Mouse (Mus musculus): ENCODE measurements around the gene Arfgap3. TPM values are rescaled to one million over a fixed set of nuclear protein-coding genes. Genes with fewer than 3 reads are reported as not detected.
"Not testable (repeated sequence)": the region's sequence is repeated elsewhere in the genome, so short reads cannot be mapped to it uniquely, and the experiment has no call there.

Gene Arfgap3
- total and polyA plus RNA-seq, 3 experiments: 8.2 to 12.4 TPM; not detected in 1

- TF ChIP-seq HCFC1 (IDR thresholded peaks at IDR 0.05; ENCODE audit: low read depth, low read length): no peak
- TF ChIP-seq ZMIZ1 (IDR thresholded peaks at IDR 0.05; ENCODE audit: low read depth, low read length): no peak
- no peak for TF ChIP-seq ELF1 (IDR thresholded peaks at IDR 0.05; ENCODE audit: low read depth, low read length)
- no peak for TF ChIP-seq E2F4 (IDR thresholded peaks at IDR 0.05; ENCODE audit: borderline replicate concordance, low read depth, low read length)
- TF ChIP-seq TAL1 (IDR thresholded peaks at IDR 0.05; ENCODE audit: low read length): no peak
- no peak for TF ChIP-seq KAT2A (conservative IDR thresholded peaks at IDR 0.05; ENCODE audit: low read depth, low read length)
- TF ChIP-seq MXI1 (IDR thresholded peaks at IDR 0.05; ENCODE audit: low read depth, low read length): no peak
- TF ChIP-seq EP300 (IDR thresholded peaks at IDR 0.05; ENCODE audit: low read depth in 1 of 2, low read length in 2 of 2): no peak
- TF ChIP-seq TBP (IDR thresholded peaks at IDR 0.05; ENCODE audit: low read depth, low read length): no peak
- TF ChIP-seq ZC3H11A (IDR thresholded peaks at IDR 0.05; ENCODE audit: low read depth, low read length): peak; percentile 23; the same call in 1 of the 2 replicates
- TF ChIP-seq MYB (IDR thresholded peaks at IDR 0.05; ENCODE audit: low read depth, low read length): no peak
These were observed 35.1 kb downstream of the Arfgap3 start (continued) for GRCm38 (mm10) chr15:83314914-83315313.

DNA sequence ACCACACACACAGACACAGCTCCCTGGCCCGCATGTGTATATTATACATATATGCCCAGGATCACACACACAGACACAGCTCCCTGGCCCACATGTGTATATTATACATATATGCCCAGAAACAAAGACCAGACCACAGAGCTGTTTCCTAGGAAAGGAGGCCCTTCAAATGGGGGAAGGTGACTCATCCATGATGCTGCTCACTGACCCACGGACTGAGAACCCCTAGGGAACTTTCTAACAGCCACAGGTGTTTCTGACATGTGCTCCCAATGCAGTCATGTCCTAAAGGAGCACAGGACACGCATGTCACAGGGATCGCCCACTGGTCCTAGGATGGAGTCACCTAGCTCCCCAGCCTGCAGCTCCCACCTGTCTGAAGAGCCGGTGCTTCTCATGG, 40.2 kb downstream of the Arfgap3 start:
- no peaks in the 10 kb centered on the region for H3K4me1 ChIP-seq (ENCODE audit: control insufficient read depth in 1 of 2, insufficient read depth in 2 of 2, low read length in 2 of 2)
- no peaks in the 10 kb centered on the region for H3K9me3 ChIP-seq (replicated peaks; ENCODE audit: insufficient read depth, low read length)
- H3K4me3 ChIP-seq (ENCODE audit: control insufficient read depth in 1 of 2, insufficient read depth in 1 of 2, low read depth in 2 of 2, low read length in 2 of 2): no peak overlapping the region
- no peak for DNase-seq (ENCODE audit: low read depth, low spot score)
- no peaks in the 10 kb centered on the region for H3K27me3 ChIP-seq (ENCODE audit: control insufficient read depth in 1 of 2, insufficient read depth in 2 of 2, low read length in 2 of 2)
- no peaks in the 10 kb centered on the region for H3K79me2 ChIP-seq (ENCODE audit: control insufficient read depth, insufficient read depth, low read length, poor library complexity)
- no peak overlapping the region for H3K9ac ChIP-seq (ENCODE audit: control insufficient read depth, low read depth, low read length, poor library complexity, severe bottlenecking)
- TF ChIP-seq ZKSCAN1 (IDR thresholded peaks at IDR 0.05; ENCODE audit: low read depth, low read length): no peak
- no peak for TF ChIP-seq MAZ (IDR thresholded peaks at IDR 0.05; ENCODE audit: low read depth, low read length)
- TF ChIP-seq SMC3 (IDR thresholded peaks at IDR 0.05; ENCODE audit: low read depth, low read length): no peak
- TF ChIP-seq HCFC1 (IDR thresholded peaks at IDR 0.05; ENCODE audit: low read depth, low read length): no peak
- no peak for TF ChIP-seq JUND (IDR thresholded peaks at IDR 0.05; ENCODE audit: low read depth, low read length)
- no peak overlapping the region for H3K27ac ChIP-seq (ENCODE audit: control insufficient read depth, low read depth, low read length)
- H3K36me3 ChIP-seq (ENCODE audit: control insufficient read depth in 1 of 2, insufficient read depth in 2 of 2, low read length in 2 of 2): no peaks in the 10 kb centered on the region

DNA sequence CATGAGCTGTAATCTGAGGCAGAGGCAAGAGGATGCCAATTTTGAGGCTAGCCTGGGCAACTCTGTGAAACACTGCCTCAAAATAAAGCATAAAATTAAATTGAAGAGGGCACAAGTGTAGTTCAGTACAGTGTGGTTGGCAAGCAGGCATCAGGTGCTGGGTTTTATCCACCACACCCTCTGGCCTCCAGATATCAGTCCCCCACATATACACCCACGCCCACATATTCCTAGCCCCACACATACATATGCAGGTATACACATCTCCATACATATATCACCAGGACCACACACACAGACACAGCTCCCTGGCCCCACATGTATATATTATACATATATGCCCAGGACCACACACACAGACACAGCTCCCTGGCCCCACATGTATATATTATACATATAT, 41.3 kb downstream of the Arfgap3 start:
- DNase-seq (ENCODE audit: low read depth, low spot score); H3K27ac ChIP-seq (ENCODE audit: control insufficient read depth, low read depth, low read length); H3K36me3 ChIP-seq (ENCODE audit: control insufficient read depth in 1 of 2, insufficient read depth in 2 of 2, low read length in 2 of 2); H3K4me1 ChIP-seq (ENCODE audit: control insufficient read depth in 1 of 2, insufficient read depth in 2 of 2, low read length in 2 of 2); H3K27me3 ChIP-seq (ENCODE audit: control insufficient read depth in 1 of 2, insufficient read depth in 2 of 2, low read length in 2 of 2); H3K79me2 ChIP-seq (ENCODE audit: control insufficient read depth, insufficient read depth, low read length, poor library complexity); H3K9me3 ChIP-seq (replicated peaks; ENCODE audit: insufficient read depth, low read length); H3K4me3 ChIP-seq (ENCODE audit: control insufficient read depth in 1 of 2, insufficient read depth in 1 of 2, low read depth in 2 of 2, low read length in 2 of 2); H3K9ac ChIP-seq (ENCODE audit: control insufficient read depth, low read depth, low read length, poor library complexity, severe bottlenecking): not testable (repeated sequence)

Data from MEL (cell line).